Mouse (Mus musculus): ENCODE measurements around the gene Gm49336.

GRCm38 (mm10) chr14:60170845-60171610, 80.3 kb downstream of the Gm49336 start:
- TF ChIP-seq POLR2A (IDR thresholded peaks at IDR 0.05; ENCODE audit: extremely low read depth, insufficient read depth, low read length) (no peak), CTCF (IDR thresholded peaks at IDR 0.05; ENCODE audit: extremely low read depth, insufficient read depth, low read length) (no peak)
